Mouse (Mus musculus): ENCODE results near the gene Gemin7. TPM values are rescaled to one million over a fixed set of nuclear protein-coding genes. Genes with fewer than 3 reads are reported as not detected.
A peak's percentile ranks its signal among the peaks of the same experiment; 100 is the strongest.

Gemin7 gene
- polyA plus RNA-seq, 1 experiment from 2014 or later, result 150 TPM

GRCm38 (mm10) chr7:19580634-19581033 is 3.2 kb upstream of the Gemin7 start:
- Histone ChIP-seq H3K27ac (ENCODE audit: low read depth, low read length) (no peak overlapping the region), H3K9ac (replicated peaks; ENCODE audit: low read depth, low read length) (no peak overlapping the region), H3K4me2 (ENCODE audit: low read depth, low read length) (no peak overlapping the region), H3K27me3 (ENCODE audit: control insufficient read depth, insufficient read depth, low read length) (peaks cover 28% of the 10 kb centered on the region), H3K36me3 (ENCODE audit: control insufficient read depth, insufficient read depth, low read length) (peaks cover 39% of the 10 kb centered on the region), H3K4me1 (ENCODE audit: control insufficient read depth, insufficient read depth, low read length) (peaks cover 8% of the 10 kb centered on the region; the same call in 1 of the 2 replicates), H3K9me3 (ENCODE audit: control insufficient read depth, low read length) (no peaks in the 10 kb centered on the region), H3K4me3 (ENCODE audit: low read depth, low read length) (no peak overlapping the region)
- WGBS, result 87% methylated on average over 5 of the region's 8 CpGs
- no peak for ATAC-seq (ENCODE audit: low read depth)

- ATAC-seq (ENCODE audit: low read depth), result no peak
Measured at GRCm38 (mm10) chr7:19579751-19580150, 2.4 kb upstream of the Gemin7 start.

DNA sequence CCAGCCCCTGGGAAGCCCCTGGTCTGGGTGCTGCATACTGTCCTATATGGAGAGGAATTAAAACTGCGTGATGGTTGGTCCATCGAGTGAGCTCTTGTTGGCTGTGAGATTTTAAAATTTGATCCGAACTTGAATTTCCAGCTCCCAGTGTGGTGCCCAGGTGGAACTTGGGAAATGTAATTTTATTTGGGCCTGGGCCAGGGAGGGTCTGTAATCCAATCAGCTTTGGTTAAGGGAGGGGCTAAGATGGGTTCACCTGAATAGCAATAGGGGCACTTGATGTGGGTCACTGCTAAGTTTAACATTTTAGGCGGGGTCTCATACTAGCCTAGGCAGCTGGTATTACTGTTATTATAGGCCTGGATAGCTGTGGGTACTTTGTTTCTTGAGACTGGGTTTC is 1.0 kb upstream of the Gemin7 start:
- Histone ChIP-seq H3K27me3 (ENCODE audit: control insufficient read depth, insufficient read depth, low read length) (peaks cover 28% of the 10 kb centered on the region), H3K27ac (ENCODE audit: low read depth, low read length) (no peak overlapping the region), H3K4me1 (ENCODE audit: control insufficient read depth, insufficient read depth, low read length) (peaks cover 10% of the 10 kb centered on the region; the same call in 1 of the 2 replicates), H3K9me3 (ENCODE audit: control insufficient read depth, low read length) (no peaks in the 10 kb centered on the region), H3K4me2 (ENCODE audit: low read depth, low read length) (no peak overlapping the region), H3K36me3 (ENCODE audit: control insufficient read depth, insufficient read depth, low read length) (peaks cover 19% of the 10 kb centered on the region), H3K9ac (replicated peaks; ENCODE audit: low read depth, low read length) (no peak overlapping the region), H3K4me3 (ENCODE audit: low read depth, low read length) (no peak overlapping the region)
- ATAC-seq (ENCODE audit: low read depth), result no peak
- 59% methylated on average over 4 of the region's 4 CpGs for WGBS

More at GRCm38 (mm10) chr7:19579751-19580150, 2.4 kb upstream of the Gemin7 start:
- H3K4me1 ChIP-seq (ENCODE audit: control insufficient read depth, insufficient read depth, low read length), result peaks cover 8% of the 10 kb centered on the region; the same call in 1 of the 2 replicates
- H3K36me3 ChIP-seq (ENCODE audit: control insufficient read depth, insufficient read depth, low read length), result peaks cover 31% of the 10 kb centered on the region
- no peak overlapping the region for H3K4me2 ChIP-seq (ENCODE audit: low read depth, low read length)
- H3K9ac ChIP-seq (replicated peaks; ENCODE audit: low read depth, low read length), result no peak overlapping the region
- H3K27me3 ChIP-seq (ENCODE audit: control insufficient read depth, insufficient read depth, low read length), result peaks cover 28% of the 10 kb centered on the region
- WGBS, result 80% methylated on average over 10 of the region's 10 CpGs
- no peaks in the 10 kb centered on the region for H3K9me3 ChIP-seq (ENCODE audit: control insufficient read depth, low read length)
- H3K4me3 ChIP-seq (ENCODE audit: low read depth, low read length), result no peak overlapping the region
- no peak overlapping the region for H3K27ac ChIP-seq (ENCODE audit: low read depth, low read length)

DNA sequence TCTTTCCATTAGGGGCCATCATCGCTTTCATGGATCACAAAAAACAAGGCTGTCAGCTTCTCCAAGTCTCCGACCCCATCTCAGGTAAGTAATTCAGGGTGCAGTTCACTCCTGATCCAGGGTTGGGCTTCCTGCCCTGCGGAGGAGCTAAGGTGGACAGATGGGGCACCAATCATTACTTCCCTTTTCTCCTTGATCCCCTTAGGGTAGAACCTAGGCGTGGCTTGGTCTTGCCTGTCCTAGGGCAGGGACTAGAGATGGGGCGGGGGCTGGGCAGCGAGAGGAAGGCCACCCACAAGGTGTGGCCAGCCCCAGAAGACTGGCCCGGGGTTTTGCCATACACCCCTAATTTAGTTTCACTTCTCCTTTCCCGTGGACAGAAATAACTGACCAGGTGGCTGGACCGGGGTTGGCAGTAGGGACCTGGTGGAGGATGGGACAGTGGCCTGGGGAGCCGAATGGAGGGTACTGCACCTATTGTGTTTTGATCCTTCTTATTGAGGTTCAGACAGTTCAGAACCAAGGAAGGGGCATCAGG is 551 bp upstream of the Gemin7 start:
- Histone ChIP-seq H3K4me3 (ENCODE audit: low read depth, low read length) (no peak overlapping the region), H3K27me3 (ENCODE audit: control insufficient read depth, insufficient read depth, low read length) (peaks cover 28% of the 10 kb centered on the region), H3K9ac (replicated peaks; ENCODE audit: low read depth, low read length) (0 out of 2 replicates have a peak overlapping the region, but pooled peaks have one; percentile 28)

DNA sequence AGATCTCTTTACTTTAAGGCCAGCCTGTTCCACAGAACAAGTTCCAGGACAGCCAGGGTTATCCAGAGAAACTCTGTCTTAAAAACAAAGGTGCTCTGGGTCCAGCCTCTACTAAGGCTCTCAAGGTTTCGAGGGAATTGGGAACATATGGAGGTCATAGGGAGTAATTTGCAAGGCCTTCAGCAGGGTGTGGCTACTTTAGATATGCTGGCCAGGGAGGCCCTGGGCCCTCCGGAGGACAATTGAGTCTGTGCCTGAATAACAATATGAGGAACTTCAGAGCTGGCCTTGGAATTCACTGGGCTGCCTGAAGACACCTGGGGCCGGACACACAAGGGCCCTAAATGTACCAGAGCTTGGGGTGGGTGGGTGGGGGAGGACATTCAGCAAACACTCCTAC is 1.8 kb downstream of the Gemin7 start:
- H3K4me2 ChIP-seq (ENCODE audit: low read depth, low read length), result no peak overlapping the region
- no peaks in the 10 kb centered on the region for H3K9me3 ChIP-seq (ENCODE audit: control insufficient read depth, low read length)
- H3K4me3 ChIP-seq (ENCODE audit: low read depth, low read length), result no peak overlapping the region
- H3K9ac ChIP-seq (replicated peaks; ENCODE audit: low read depth, low read length), result no peak overlapping the region
- peaks cover 28% of the 10 kb centered on the region for H3K27me3 ChIP-seq (ENCODE audit: control insufficient read depth, insufficient read depth, low read length)
- WGBS, result 59% methylated on average over 3 of the region's 3 CpGs
- peaks cover 20% of the 10 kb centered on the region for H3K4me1 ChIP-seq (ENCODE audit: control insufficient read depth, insufficient read depth, low read length)
- ATAC-seq (ENCODE audit: low read depth), result no peak
- H3K36me3 ChIP-seq (ENCODE audit: control insufficient read depth, insufficient read depth, low read length), result peaks cover 5% of the 10 kb centered on the region
- no peak overlapping the region for H3K27ac ChIP-seq (ENCODE audit: low read depth, low read length)

More for the DNA sequence above, 551 bp upstream of the Gemin7 start:
- Histone ChIP-seq H3K4me2 (ENCODE audit: low read depth, low read length) (peak overlapping the region; percentile 40; the same call in 1 of the 2 replicates), H3K4me1 (ENCODE audit: control insufficient read depth, insufficient read depth, low read length) (peaks cover 11% of the 10 kb centered on the region; the same call in 1 of the 2 replicates), H3K27ac (ENCODE audit: low read depth, low read length) (no peak overlapping the region), H3K36me3 (ENCODE audit: control insufficient read depth, insufficient read depth, low read length) (peaks cover 18% of the 10 kb centered on the region), H3K9me3 (ENCODE audit: control insufficient read depth, low read length) (no peaks in the 10 kb centered on the region)
- whole genome bisulfite sequencing, result 18% methylated on average over 10 of the region's 10 CpGs
- ATAC-seq (ENCODE audit: low read depth), result no peak

DNA sequence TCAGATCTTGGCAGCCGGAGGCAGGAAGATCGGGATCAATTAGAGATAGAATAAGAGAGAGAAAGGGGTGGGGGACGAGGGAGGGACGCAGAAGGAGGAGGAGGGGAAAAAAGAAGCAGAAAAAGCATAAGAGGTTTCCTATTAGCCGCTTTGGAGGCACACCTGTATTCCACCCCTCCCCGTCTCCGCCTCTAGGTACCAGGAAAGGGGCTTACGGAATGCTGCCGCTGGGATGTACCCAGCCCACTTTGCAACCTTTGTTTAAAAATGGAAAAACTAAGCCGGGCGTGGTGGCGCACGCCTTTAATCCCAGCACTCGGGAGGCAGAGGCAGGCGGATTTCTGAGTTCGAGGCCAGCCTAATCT is 3.6 kb downstream of the Gemin7 start:
- H3K4me3 ChIP-seq (ENCODE audit: low read depth, low read length), result peak overlapping the region; percentile 66
- H3K4me1 ChIP-seq (ENCODE audit: control insufficient read depth, insufficient read depth, low read length), result peaks cover 20% of the 10 kb centered on the region
- 28% methylated on average over 16 of the region's 16 CpGs for WGBS
- 0 out of 2 replicates have a peak overlapping the region, but pooled peaks have one; percentile 46 for H3K27ac ChIP-seq (ENCODE audit: low read depth, low read length)
- peaks cover 24% of the 10 kb centered on the region for H3K27me3 ChIP-seq (ENCODE audit: control insufficient read depth, insufficient read depth, low read length)
- H3K9me3 ChIP-seq (ENCODE audit: control insufficient read depth, low read length), result no peaks in the 10 kb centered on the region
- no peaks in the 10 kb centered on the region for H3K36me3 ChIP-seq (ENCODE audit: control insufficient read depth, insufficient read depth, low read length)
- peak overlapping the region; percentile 92 for H3K4me2 ChIP-seq (ENCODE audit: low read depth, low read length)
- no peak for ATAC-seq (ENCODE audit: low read depth)
- peak overlapping the region; percentile 76 for H3K9ac ChIP-seq (replicated peaks; ENCODE audit: low read depth, low read length)

DNA sequence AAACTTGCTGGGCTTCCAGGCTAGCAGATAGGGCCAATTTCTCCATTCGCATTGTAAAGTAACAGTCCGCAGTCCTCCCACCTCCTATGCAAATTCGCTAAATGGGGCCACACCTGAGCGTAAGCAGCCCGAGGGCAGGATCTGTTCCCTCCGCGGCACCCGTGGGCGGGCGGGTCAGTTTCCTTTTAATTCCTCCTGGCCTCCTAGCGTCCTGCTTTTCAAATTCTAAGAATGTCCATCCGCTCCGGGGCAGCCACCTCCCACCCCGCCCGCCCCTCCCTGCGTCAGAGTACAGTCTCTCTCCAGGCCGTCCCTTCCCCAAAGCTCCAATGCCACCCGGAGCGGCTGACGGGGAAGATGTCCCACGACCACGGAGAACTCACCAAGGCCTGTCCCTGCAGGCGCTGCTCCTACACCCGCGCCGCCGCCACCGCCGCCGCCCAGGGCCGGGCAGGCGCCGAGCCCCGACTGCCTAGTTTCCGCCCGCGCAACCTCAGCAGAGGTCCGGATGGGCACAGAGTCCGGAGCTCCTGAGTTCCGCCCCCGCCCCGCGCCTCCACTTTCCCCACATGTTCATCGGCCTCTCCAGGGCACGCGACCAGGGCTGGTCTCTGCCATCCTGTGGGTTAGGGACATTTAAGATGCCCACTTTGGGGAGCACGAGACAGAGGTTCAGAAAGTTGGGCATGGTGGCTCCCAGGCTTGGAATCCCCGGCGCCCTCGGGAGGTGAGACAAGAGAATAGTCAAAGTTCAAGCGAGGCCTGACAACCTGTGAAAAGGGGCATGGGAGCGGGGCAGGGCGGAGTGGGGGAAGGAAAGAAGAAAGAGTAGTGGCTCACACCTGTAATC is 4.2 kb downstream of the Gemin7 start:
- peak; percentile 89 for ATAC-seq (ENCODE audit: low read depth)
- H3K4me1 ChIP-seq (ENCODE audit: control insufficient read depth, insufficient read depth, low read length), result peaks cover 20% of the 10 kb centered on the region
- WGBS, result under 1% methylated on average over 53 of the region's 53 CpGs
- H3K27me3 ChIP-seq (ENCODE audit: control insufficient read depth, insufficient read depth, low read length), result peaks cover 17% of the 10 kb centered on the region
- peak overlapping the region; percentile 66 for H3K4me3 ChIP-seq (ENCODE audit: low read depth, low read length)
- peak overlapping the region; percentile 92 for H3K4me2 ChIP-seq (ENCODE audit: low read depth, low read length)
- H3K9ac ChIP-seq (replicated peaks; ENCODE audit: low read depth, low read length), result peak overlapping the region; percentile 76
- no peaks in the 10 kb centered on the region for H3K9me3 ChIP-seq (ENCODE audit: control insufficient read depth, low read length)
- no peaks in the 10 kb centered on the region for H3K36me3 ChIP-seq (ENCODE audit: control insufficient read depth, insufficient read depth, low read length)
- 0 out of 2 replicates have a peak overlapping the region, but pooled peaks have one; percentile 46 for H3K27ac ChIP-seq (ENCODE audit: low read depth, low read length)

DNA sequence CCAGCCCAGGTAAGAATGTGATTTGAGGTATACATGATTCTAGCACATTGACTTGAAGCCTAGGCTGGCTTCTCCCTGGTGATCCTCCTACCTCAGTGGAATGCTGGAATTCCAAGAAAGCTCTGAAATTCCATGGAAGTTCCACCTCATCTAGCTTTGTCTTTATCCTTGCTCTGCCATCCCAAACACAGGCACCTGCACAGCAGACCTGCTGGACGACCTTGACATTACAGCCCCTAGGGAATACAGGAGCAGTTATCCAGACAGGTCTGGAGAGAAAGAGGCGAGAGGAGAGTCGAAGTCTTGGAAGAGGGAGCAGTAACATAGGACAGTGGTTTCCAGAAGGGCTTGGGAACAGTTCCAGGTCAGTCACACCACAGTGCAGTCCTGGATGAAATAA is 7.7 kb downstream of the Gemin7 start:
- Histone ChIP-seq H3K27ac (ENCODE audit: low read depth, low read length) (no peak overlapping the region), H3K4me1 (ENCODE audit: control insufficient read depth, insufficient read depth, low read length) (peaks cover 12% of the 10 kb centered on the region), H3K9ac (replicated peaks; ENCODE audit: low read depth, low read length) (no peak overlapping the region), H3K4me3 (ENCODE audit: low read depth, low read length) (no peak overlapping the region), H3K4me2 (ENCODE audit: low read depth, low read length) (no peak overlapping the region), H3K36me3 (ENCODE audit: control insufficient read depth, insufficient read depth, low read length) (peaks cover 7% of the 10 kb centered on the region; the same call in 1 of the 2 replicates), H3K27me3 (ENCODE audit: control insufficient read depth, insufficient read depth, low read length) (no peaks in the 10 kb centered on the region), H3K9me3 (ENCODE audit: control insufficient read depth, low read length) (no peaks in the 10 kb centered on the region)
- no peak for ATAC-seq (ENCODE audit: low read depth)
- WGBS, result 88% methylated on average over 3 of the region's 3 CpGs

DNA sequence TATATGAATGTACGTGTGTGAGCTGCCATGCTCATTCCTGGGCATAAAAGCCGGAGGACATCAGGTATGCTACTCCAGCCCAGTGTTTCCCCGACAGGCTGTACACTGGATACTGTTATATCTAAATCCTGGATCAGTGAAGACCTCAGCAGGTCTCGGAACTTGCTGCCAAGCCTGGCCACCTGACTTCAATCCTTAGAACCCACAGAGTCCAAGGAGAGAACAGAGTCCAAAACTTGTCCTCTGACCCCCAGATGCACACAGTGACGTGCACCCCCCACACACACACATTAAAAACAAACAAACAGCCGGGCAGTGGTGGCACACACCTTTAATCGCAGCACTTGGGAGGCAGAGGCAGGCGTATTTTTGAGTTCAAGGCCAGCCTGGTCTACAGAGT is 10.0 kb downstream of the Gemin7 start:
- H3K4me3 ChIP-seq (ENCODE audit: low read depth, low read length), result no peak overlapping the region
- no peak overlapping the region for H3K9ac ChIP-seq (replicated peaks; ENCODE audit: low read depth, low read length)
- no peak overlapping the region for H3K27ac ChIP-seq (ENCODE audit: low read depth, low read length)
- H3K4me2 ChIP-seq (ENCODE audit: low read depth, low read length), result no peak overlapping the region
- H3K36me3 ChIP-seq (ENCODE audit: control insufficient read depth, insufficient read depth, low read length), result peaks cover 7% of the 10 kb centered on the region; the same call in 1 of the 2 replicates
- 93% methylated on average over 8 of the region's 8 CpGs for WGBS
- no peaks in the 10 kb centered on the region for H3K27me3 ChIP-seq (ENCODE audit: control insufficient read depth, insufficient read depth, low read length)
- ATAC-seq (ENCODE audit: low read depth), result no peak
- H3K9me3 ChIP-seq (ENCODE audit: control insufficient read depth, low read length), result no peaks in the 10 kb centered on the region
- H3K4me1 ChIP-seq (ENCODE audit: control insufficient read depth, insufficient read depth, low read length), result peaks cover 4% of the 10 kb centered on the region
